Mouse (Mus musculus) kidney, postnatal 14 days (tissue): ENCODE measurements around the gene Fam81a.
A peak's percentile ranks its signal among the peaks of the same experiment; 100 is the strongest.

Source experiments
- DNase-seq: peaks from one replicate; pipeline ENCODE4 v3.0.0; 2022; ENCODE audit warnings: mixed read lengths

Fam81a gene

GRCm38 (mm10) chr9:70108151-70108550 is 34.2 kb downstream of the Fam81a start:
- no peak for DNase-seq

- no peak for DNase-seq
Measured at GRCm38 (mm10) chr9:70105573-70105972, 36.8 kb downstream of the Fam81a start.

GRCm38 (mm10) chr9:70103106-70103505 is 39.3 kb downstream of the Fam81a start:
- DNase-seq = no peak

- no peak for DNase-seq
Measured at GRCm38 (mm10) chr9:70097542-70097941, 44.8 kb downstream of the Fam81a start.

- DNase-seq = no peak
Measured at GRCm38 (mm10) chr9:70095016-70095415, 47.3 kb downstream of the Fam81a start.

GRCm38 (mm10) chr9:70090541-70090940 is 51.8 kb downstream of the Fam81a start:
- DNase-seq = no peak

GRCm38 (mm10) chr9:70088786-70089096 is 53.6 kb downstream of the Fam81a start:
- no peak for DNase-seq

GRCm38 (mm10) chr9:70088041-70088785 is 54.1 kb downstream of the Fam81a start:
- peak; percentile 60 for DNase-seq

GRCm38 (mm10) chr9:70087379-70087778 is 55.0 kb downstream of the Fam81a start:
- no peak for DNase-seq

GRCm38 (mm10) chr9:70086091-70086490 is 56.3 kb downstream of the Fam81a start:
- no peak for DNase-seq

GRCm38 (mm10) chr9:70084107-70084506 is 58.3 kb downstream of the Fam81a start:
- peak; percentile 65 for DNase-seq

GRCm38 (mm10) chr9:70082357-70083204 is 59.8 kb downstream of the Fam81a start:
- DNase-seq = no peak

- no peak for DNase-seq
Measured at GRCm38 (mm10) chr9:70081767-70082166, 60.6 kb downstream of the Fam81a start.

- DNase-seq = no peak
Measured at GRCm38 (mm10) chr9:70080976-70081375, 61.4 kb downstream of the Fam81a start.

GRCm38 (mm10) chr9:70080027-70080800 is 62.1 kb downstream of the Fam81a start:
- no peak for DNase-seq

GRCm38 (mm10) chr9:70078034-70078433 is 64.3 kb downstream of the Fam81a start:
- DNase-seq = no peak

GRCm38 (mm10) chr9:70077170-70077569 is 65.2 kb downstream of the Fam81a start:
- DNase-seq = no peak

GRCm38 (mm10) chr9:70072387-70072786 is 70.0 kb downstream of the Fam81a start:
- DNase-seq = no peak

GRCm38 (mm10) chr9:70069961-70070435 is 72.4 kb downstream of the Fam81a start:
- DNase-seq = no peak

- DNase-seq = no peak
Measured at GRCm38 (mm10) chr9:70067497-70067896, 74.9 kb downstream of the Fam81a start.

GRCm38 (mm10) chr9:70062012-70062411 is 80.3 kb downstream of the Fam81a start:
- no peak for DNase-seq

GRCm38 (mm10) chr9:70053411-70053810 is 88.9 kb downstream of the Fam81a start:
- no peak for DNase-seq

GRCm38 (mm10) chr9:70052730-70053129 is 89.6 kb downstream of the Fam81a start:
- DNase-seq = peak; percentile 12
